Mouse (Mus musculus) heart, adult 18-20 months (tissue): ENCODE results near the gene Opa3. TPM values are rescaled to one million over a fixed set of nuclear protein-coding genes. Genes with fewer than 3 reads are reported as not detected.
A peak's percentile ranks its signal among the peaks of the same experiment; 100 is the strongest.
"Not testable (repeated sequence)": the region's sequence is repeated elsewhere in the genome, so short reads cannot be mapped to it uniquely, and the experiment has no call there.

ENCODE experiments used
- DNase-seq, 2 experiments: peaks; one replicate each; pipeline ENCODE4 v3.0.0; 2021 to 2022; ENCODE audit warnings: mixed read lengths in 1 of 2
- total RNA-seq, 2 experiments: library from RNA; stranded (reverse); gene quantifications; 2 replicates each; pipeline ENCODE4 v1.2.3; 2021

Opa3 gene
- total RNA-seq, 2 experiments from 2014 or later: 65.1 to 70.8 TPM

GRCm38 (mm10) chr7:19281680-19282304 is 53.7 kb downstream of the Opa3 start:
- not testable (repeated sequence) for DNase-seq

GRCm38 (mm10) chr7:19282385-19282784 is 54.3 kb downstream of the Opa3 start, which contains the start of gene Rtn2:
Gene Rtn2, plus strand, starts transcription at chr7:19282624.
- peak; percentile 73 for DNase-seq

- peak in 1 of 2 experiments; percentile 77 for DNase-seq
Observed at GRCm38 (mm10) chr7:19282791-19283405, 54.8 kb downstream of the Opa3 start.

GRCm38 (mm10) chr7:19283406-19283804 is 55.3 kb downstream of the Opa3 start:
- no peak for DNase-seq

GRCm38 (mm10) chr7:19284763-19285162 is 56.6 kb downstream of the Opa3 start:
- DNase-seq: peak in 1 of 2 experiments; percentile 79

- DNase-seq: peak; percentile 73 to 83
Observed at GRCm38 (mm10) chr7:19290969-19291596, 62.9 kb downstream of the Opa3 start.

GRCm38 (mm10) chr7:19295503-19296185 is 67.5 kb downstream of the Opa3 start:
- peak; percentile 96 to 100 for DNase-seq

- no peak for DNase-seq
Observed at GRCm38 (mm10) chr7:19297034-19297433, 68.9 kb downstream of the Opa3 start.

- no peak for DNase-seq
Observed at GRCm38 (mm10) chr7:19297794-19298193, 69.7 kb downstream of the Opa3 start.

- peak in 1 of 2 experiments; percentile 68 for DNase-seq
Observed at GRCm38 (mm10) chr7:19299194-19299593, 71.1 kb downstream of the Opa3 start.

GRCm38 (mm10) chr7:19300501-19301421 is 72.6 kb downstream of the Opa3 start:
- DNase-seq: peak; percentile 78 to 90

GRCm38 (mm10) chr7:19301461-19302263 is 73.5 kb downstream of the Opa3 start:
- DNase-seq: no peak

- DNase-seq: no peak
Observed at GRCm38 (mm10) chr7:19302264-19303045, 74.3 kb downstream of the Opa3 start.

- no peak for DNase-seq
Observed at GRCm38 (mm10) chr7:19303046-19303305, 74.8 kb downstream of the Opa3 start.

GRCm38 (mm10) chr7:19303770-19304169 is 75.6 kb downstream of the Opa3 start:
- DNase-seq: peak; percentile 75 to 93

- DNase-seq: no peak
Observed at GRCm38 (mm10) chr7:19304501-19305412, 76.6 kb downstream of the Opa3 start.

- DNase-seq: no peak
Observed at GRCm38 (mm10) chr7:19305413-19305735, 77.2 kb downstream of the Opa3 start.
